Mouse (Mus musculus): Measurements from ENCODE around the gene Gpank1.
A peak's percentile ranks its signal among the peaks of the same experiment; 100 is the strongest.

DNA sequence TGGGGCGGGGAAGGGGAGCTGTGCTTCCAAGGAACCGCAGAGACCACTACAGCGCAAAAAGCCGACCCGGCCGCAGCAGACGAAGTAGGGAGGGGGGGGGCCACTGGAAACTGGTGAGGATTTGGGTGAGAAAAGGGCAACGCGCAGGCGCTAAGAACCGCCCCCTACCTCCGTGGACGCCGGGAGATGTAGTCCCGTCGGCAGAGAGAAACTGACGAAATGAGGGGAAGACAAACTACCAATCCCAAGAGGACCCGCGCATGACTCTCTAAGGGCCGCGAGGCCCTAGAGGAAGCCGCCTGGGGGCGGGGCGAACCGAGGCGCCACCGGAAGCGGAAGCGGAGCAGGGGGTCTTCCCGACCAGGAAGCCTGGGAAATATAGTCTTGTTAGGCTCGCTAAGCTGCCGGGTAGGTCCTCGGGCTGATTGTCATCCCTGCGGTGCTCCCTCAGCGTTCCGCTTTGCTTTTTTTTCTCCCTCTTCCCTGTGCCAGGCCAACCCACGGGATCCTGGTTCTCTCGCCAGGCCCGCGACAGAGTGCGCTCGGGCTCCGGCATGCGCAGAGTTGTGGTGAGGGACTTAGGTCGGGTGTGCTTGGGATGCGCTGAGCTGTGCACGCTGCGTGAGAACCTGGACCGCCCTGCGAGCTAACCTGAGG is at the start of gene Gpank1:
- no peak for TF ChIP-seq TCF3 (IDR thresholded peaks at IDR 0.05; ENCODE audit: insufficient read length, low read depth)
- TF ChIP-seq POLR2AphosphoS2 (IDR thresholded peaks at IDR 0.05; ENCODE audit: insufficient read length, low read depth), result peak; percentile 41
- peak; percentile 51 for TF ChIP-seq POLR2A (IDR thresholded peaks at IDR 0.05; ENCODE audit: insufficient read length, low read depth)
- no peak for TF ChIP-seq USF1 (IDR thresholded peaks at IDR 0.05; ENCODE audit: low read depth)
- TF ChIP-seq MAX (IDR thresholded peaks at IDR 0.05; ENCODE audit: low read depth), result no peak
- no peak for TF ChIP-seq E2F4 (IDR thresholded peaks at IDR 0.05; ENCODE audit: insufficient read depth)
- no peak for TF ChIP-seq MYOG (IDR thresholded peaks at IDR 0.05; ENCODE audit: control insufficient read depth in 1 of 3, insufficient read depth in 1 of 3, insufficient read length in 2 of 3, low read depth in 2 of 3)
- no peak for TF ChIP-seq MYOD1 (IDR thresholded peaks at IDR 0.05; ENCODE audit: control insufficient read depth in 1 of 3, insufficient read length in 2 of 3, low read depth in 2 of 3)
- TF ChIP-seq TCF12 (IDR thresholded peaks at IDR 0.05; ENCODE audit: insufficient read depth, poor library complexity, severe bottlenecking), result no peak
- TF ChIP-seq CEBPB (IDR thresholded peaks at IDR 0.05; ENCODE audit: insufficient read depth, poor library complexity, severe bottlenecking), result no peak
- TF ChIP-seq SRF (IDR thresholded peaks at IDR 0.05; ENCODE audit: control insufficient read depth, insufficient read length, low read depth), result peak; percentile 38

Data from myocyte (in vitro differentiated cells).